Mouse (Mus musculus) kidney, adult 2 months (tissue): ENCODE measurements around the gene Esrra. TPM values are rescaled to one million over a fixed set of nuclear protein-coding genes. Genes with fewer than 3 reads are reported as not detected.

Experiments
- DNase-seq: peaks from one replicate; pipeline ENCODE4 v3.0.0; 2021
- H3K27ac ChIP-seq: fragments of 200-500 bp; 2 replicates; pipeline ENCODE4 v1.5.1; 2012; ENCODE audit warnings: low read depth, low read length, control low read depth, inconsistent platforms; ENCODE audit not compliant: insufficient read depth
- H3K27me3 ChIP-seq: fragments of 200-500 bp; replicated peaks from 2 replicates; pipeline ENCODE4 v1.6.1; 2012; ENCODE audit warnings: mild to moderate bottlenecking, moderate library complexity, low read length, inconsistent platforms; ENCODE audit not compliant: control insufficient read depth, insufficient read depth
- H3K36me3 ChIP-seq: fragments of 200-500 bp; 2 replicates; pipeline ENCODE4 v1.6.1; 2012; ENCODE audit warnings: mild to moderate bottlenecking, moderate library complexity, low read length, inconsistent platforms; ENCODE audit not compliant: control insufficient read depth, insufficient read depth
- H3K4me1 ChIP-seq: fragments of 200-500 bp; 2 replicates; pipeline ENCODE4 v1.6.1; 2011; ENCODE audit warnings: low read length; ENCODE audit not compliant: control insufficient read depth, insufficient read depth
- H3K4me3 ChIP-seq: fragments of 200-500 bp; 2 replicates; pipeline ENCODE4 v1.5.1; 2011; ENCODE audit warnings: mild to moderate bottlenecking, low read depth, low read length, control low read depth; ENCODE audit not compliant: insufficient read depth
- CTCF ChIP-seq: fragments of 200-500 bp; conservative IDR thresholded peaks from 2 replicates; pipeline ENCODE4 v1.5.1; 2011; ENCODE audit warnings: low read depth, mild to moderate bottlenecking, control low read depth, low read length, moderate library complexity, mixed read lengths; ENCODE audit not compliant: insufficient read depth, insufficient read length
- POLR2A ChIP-seq: fragments of 200-500 bp; IDR thresholded peaks from one replicate; pipeline ENCODE4 v1.6.1; 2011; ENCODE audit warnings: low read depth, low read length, control low read depth
- WGBS: fragments of 180-500 bp; shearing (Covaris S2); methylation state at CpG from one replicate; pipeline ENCODE4 v1.1.7; 2018; 5-methylcytosine and 5-hydroxymethylcytosine counted together
- polyA plus RNA-seq: library from polyadenylated mRNA; depleted of rRNA; stranded (reverse); fragments of >200 nt; gene quantifications from 2 replicates; pipeline ENCODE4 v1.2.3, GENCODE M21; 2012

Gene Esrra
- polyA plus RNA-seq, 1 experiment, result 134 TPM

DNA sequence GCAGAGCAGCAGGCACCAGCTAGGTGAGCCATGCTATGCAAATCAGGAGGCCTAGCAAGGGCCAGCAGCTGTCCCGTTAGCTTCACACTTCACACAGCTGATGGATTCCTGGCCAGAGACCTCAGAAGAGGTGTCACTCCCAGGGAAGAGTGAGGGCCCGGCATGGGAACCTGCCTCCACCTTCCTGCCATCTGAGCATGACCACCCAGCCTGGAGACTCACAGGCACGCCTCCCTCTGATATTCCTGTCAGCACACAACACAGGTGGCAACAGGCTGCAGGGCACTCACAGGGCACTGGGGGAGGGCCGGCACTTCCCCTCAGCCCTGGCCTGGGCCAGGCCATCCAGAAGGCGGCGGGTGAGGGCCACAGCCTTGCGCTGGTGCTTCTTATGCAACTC, 33.8 kb upstream of the Esrra start:
- H3K27ac ChIP-seq, result no peak overlapping the region
- TF ChIP-seq POLR2A (no peak), CTCF (no peak)
- no peak for DNase-seq
- peaks cover 10% of the 10 kb centered on the region; the same call in 1 of the 2 replicates for H3K4me1 ChIP-seq
- no peaks in the 10 kb centered on the region for H3K27me3 ChIP-seq
- H3K36me3 ChIP-seq, result no peaks in the 10 kb centered on the region
- 88% methylated on average over 7 of the region's 7 CpGs for WGBS
- no peak overlapping the region for H3K4me3 ChIP-seq

GRCm38 (mm10) chr19:6954046-6954445, 32.4 kb upstream of the Esrra start:
- Histone ChIP-seq H3K36me3 (no peaks in the 10 kb centered on the region), H3K4me3 (no peak overlapping the region), H3K27ac (no peak overlapping the region), H3K27me3 (no peaks in the 10 kb centered on the region), H3K4me1 (peaks cover 14% of the 10 kb centered on the region; the same call in 1 of the 2 replicates)
- TF ChIP-seq CTCF, result peak; percentile 61
- no peak for TF ChIP-seq POLR2A
- WGBS, result 26% methylated on average over 9 of the region's 9 CpGs
- DNase-seq, result peak; percentile 74

DNA sequence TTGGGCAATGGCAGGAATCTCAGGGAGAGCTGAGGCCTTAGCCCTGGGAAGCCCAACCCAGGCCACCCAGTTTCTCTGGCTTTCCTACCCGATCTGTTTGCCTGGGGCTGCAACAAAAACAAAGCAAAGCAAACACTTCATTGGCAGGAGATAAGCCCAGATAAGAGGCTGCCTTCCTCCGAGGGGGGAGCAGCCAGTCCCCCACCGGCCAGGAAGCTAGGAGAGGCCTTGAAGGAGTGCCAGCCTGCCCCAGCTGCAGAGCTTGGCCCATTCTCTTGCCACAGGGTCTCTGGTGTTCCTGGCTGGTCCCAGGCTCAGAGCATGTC, 31.1 kb upstream of the Esrra start:
- H3K36me3 ChIP-seq, result no peaks in the 10 kb centered on the region
- no peaks in the 10 kb centered on the region for H3K27me3 ChIP-seq
- peak overlapping the region; percentile 91 for H3K4me3 ChIP-seq
- H3K4me1 ChIP-seq, result peaks cover 14% of the 10 kb centered on the region; the same call in 1 of the 2 replicates
- peak overlapping the region; percentile 93 for H3K27ac ChIP-seq
- DNase-seq, result peak; percentile 83
- WGBS, result 27% methylated on average over 3 of the region's 3 CpGs
- no peak for TF ChIP-seq POLR2A
- no peak for TF ChIP-seq CTCF

DNA sequence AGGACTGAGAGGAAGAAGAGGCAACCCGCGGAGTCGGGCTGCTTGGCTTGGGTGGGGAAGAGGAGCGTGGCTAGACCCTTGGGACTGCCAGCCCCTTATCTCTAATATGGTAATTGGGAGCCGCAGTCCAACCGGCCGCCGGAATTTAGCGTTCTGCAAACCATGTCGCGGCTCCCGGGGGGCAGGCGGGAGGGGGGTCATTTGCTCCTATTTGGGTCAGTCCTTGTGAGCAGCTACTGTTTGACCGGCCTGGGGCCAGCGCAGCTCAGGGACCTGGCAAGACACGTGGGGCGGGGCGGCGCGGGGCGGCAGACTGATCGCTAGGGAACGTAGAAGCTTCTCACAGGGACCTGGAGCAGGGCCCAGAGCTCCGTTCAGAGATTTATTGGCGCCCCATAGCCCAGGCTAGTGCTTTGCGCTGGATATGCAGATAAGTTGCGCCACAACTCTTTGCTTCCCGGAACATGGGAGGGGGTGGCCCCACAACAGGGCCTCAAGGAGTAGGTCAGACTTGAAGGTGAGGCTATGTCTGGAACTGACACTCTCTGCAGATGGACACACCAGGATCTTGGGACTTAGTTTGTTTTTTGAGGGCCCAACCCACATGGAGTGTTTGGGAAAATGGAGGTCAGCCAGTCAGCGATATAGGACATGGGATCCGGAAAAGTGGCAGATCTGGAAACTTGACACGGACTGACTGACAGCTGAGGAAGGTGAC, 30.5 kb upstream of the Esrra start:
- TF ChIP-seq POLR2A (no peak), CTCF (no peak)
- WGBS, result 2% methylated on average over 31 of the region's 31 CpGs
- Histone ChIP-seq H3K4me1 (peaks cover 14% of the 10 kb centered on the region; the same call in 1 of the 2 replicates), H3K36me3 (no peaks in the 10 kb centered on the region), H3K27ac (peak overlapping the region; percentile 93), H3K4me3 (peak overlapping the region; percentile 91), H3K27me3 (no peaks in the 10 kb centered on the region)
- peak; percentile 93 for DNase-seq

DNA sequence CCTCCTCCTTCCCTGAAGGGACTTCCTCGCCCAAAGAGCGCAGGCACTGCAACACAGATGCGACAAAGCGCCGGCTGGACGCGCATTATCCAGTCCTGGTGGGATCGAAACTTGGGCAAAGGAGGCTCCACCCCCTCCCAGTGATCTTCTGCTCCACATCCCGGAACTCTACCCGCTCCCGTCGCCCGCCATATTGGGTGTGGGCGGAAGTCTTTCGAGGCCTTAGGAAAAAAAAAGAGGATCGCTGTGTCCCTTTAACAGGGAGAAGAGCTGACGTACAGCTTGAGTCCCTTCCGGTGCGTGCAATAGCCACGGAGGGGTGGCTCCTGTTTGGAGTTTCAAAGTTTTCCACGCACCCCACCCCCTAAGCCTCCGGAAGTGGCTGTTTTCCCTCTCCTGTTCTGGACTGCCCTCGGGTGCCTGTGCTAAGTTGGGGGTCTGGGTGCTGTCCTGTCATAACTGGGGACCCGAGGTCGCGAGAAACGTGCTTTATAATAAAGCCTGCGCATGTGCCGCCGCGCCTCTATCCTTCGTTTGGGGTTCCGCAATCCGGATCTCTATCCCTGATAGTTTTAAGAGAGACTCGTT, 29.9 kb upstream of the Esrra start:
- H3K4me1 ChIP-seq, result peaks cover 14% of the 10 kb centered on the region; the same call in 1 of the 2 replicates
- H3K36me3 ChIP-seq, result no peaks in the 10 kb centered on the region
- under 1% methylated on average over 35 of the region's 35 CpGs for WGBS
- H3K4me3 ChIP-seq, result peak overlapping the region; percentile 91
- no peak for TF ChIP-seq CTCF
- peak; percentile 54 for TF ChIP-seq POLR2A
- DNase-seq, result peak; percentile 98
- no peaks in the 10 kb centered on the region for H3K27me3 ChIP-seq
- peak overlapping the region; percentile 95 for H3K27ac ChIP-seq

DNA sequence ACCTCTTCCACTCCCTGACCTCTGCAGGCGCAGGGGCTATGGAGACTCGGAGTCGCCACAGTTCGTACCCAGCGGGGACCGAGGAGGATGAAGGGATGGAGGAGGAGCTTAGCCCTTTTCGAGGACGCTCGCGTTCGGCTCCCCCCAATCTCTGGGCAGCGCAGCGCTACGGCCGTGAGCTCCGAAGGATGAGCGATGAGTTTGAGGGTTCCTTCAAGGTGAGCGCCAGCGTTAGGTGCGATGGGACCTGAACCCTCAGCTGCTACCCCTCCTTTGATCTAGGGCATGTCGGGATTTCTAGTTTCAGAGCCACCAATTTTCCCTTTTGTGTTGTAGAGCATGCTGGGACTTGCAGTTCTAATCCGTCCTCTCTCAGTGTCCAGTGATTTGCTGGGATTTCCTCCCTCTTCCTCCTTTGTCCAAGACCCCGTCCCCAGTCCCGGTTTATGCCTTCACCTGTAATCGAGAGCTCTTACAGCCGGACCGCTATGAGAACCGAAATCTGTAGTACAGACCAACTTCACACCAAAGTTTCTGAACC, 29.1 kb upstream of the Esrra start:
- peak; percentile 73 for TF ChIP-seq POLR2A
- 0 out of 2 replicates have a peak, but pooled peaks have one; percentile 1 for TF ChIP-seq CTCF
- DNase-seq, result peak; percentile 80
- Histone ChIP-seq H3K27me3 (no peaks in the 10 kb centered on the region), H3K4me3 (peak overlapping the region; percentile 91), H3K27ac (peak overlapping the region; percentile 95), H3K36me3 (no peaks in the 10 kb centered on the region), H3K4me1 (peaks cover 14% of the 10 kb centered on the region; the same call in 1 of the 2 replicates)
- WGBS, result under 1% methylated on average over 28 of the region's 28 CpGs

GRCm38 (mm10) chr19:6949951-6950350, 28.3 kb upstream of the Esrra start:
- 50% methylated on average over 5 of the region's 5 CpGs for WGBS
- no peak overlapping the region for H3K27ac ChIP-seq
- no peak for TF ChIP-seq CTCF
- TF ChIP-seq POLR2A, result no peak
- DNase-seq, result no peak
- H3K27me3 ChIP-seq, result no peaks in the 10 kb centered on the region
- H3K4me3 ChIP-seq, result no peak overlapping the region
- H3K4me1 ChIP-seq, result peaks cover 14% of the 10 kb centered on the region; the same call in 1 of the 2 replicates
- H3K36me3 ChIP-seq, result no peaks in the 10 kb centered on the region
